Mouse (Mus musculus) cerebellum, adult 18-20 months (tissue): ENCODE results near the gene Lce1e.

Source experiments
- DNase-seq, 2 experiments: peaks; one replicate each; pipeline ENCODE4 v3.0.0; 2021

Lce1e gene

DNA sequence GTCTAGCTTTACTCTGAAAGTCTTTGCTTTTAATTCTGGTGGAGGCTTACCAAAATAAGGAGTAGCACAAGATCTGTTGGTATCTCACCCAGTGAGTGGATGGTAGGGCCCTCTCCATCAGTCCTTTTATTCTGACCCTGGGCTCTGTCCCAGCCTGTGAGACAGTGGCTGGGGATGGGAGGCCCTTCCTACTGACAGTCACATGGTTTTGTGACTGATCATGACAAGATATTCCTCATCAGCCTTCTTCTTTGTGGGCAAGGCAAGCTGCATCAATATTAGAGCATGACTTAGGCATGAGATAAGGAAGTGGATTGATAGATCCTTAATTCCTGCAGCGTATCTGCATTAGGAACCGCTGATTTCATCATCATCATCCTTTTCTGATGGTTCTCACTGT lies at the start of gene Lce1e:
Gene Lce1e, minus strand, starts transcription at position 101 of the 400 bp plus-strand sequence.
- DNase-seq = no peak

DNA sequence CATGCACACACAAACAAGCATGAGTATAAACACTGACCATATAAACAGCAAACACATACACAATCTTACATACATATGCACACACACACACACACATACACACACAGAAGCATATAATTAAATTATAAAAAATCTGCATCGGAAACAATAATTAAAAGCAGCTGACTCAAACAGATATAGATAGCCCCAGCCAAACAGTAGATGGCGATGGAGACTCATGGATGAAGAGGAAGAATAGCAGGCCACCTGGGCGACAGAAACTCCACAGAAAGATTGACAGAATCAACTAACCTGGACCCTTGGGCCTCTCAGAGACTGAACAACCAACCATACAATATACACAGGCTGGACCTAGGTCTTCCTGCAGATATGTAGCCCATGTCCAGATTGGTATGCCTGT lies 44.3 kb upstream of the Lce1e start:
- no peak for DNase-seq

DNA sequence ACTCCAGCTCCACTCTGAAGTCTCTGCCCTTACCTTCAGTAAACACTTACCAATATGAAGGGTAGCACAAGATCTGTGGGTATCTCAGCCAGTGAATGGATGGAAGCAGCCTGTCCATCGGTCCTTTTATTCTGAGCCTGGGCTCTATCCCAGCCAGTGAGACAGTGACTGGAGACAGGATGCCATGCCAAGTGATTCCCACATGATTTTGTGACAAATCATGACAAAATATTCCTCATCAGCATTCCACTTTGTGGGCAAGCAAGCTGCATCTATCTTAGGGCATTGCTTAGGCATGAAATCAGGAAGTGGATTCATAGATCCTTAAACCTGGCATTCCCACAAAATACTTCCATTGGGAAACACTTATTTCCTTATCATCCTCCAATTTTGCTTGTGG lies 43.4 kb upstream of the Lce1e start, which contains the start of gene Lce1g:
Gene Lce1g, minus strand, starts transcription at position 101 of the 400 bp plus-strand sequence.
- no peak for DNase-seq

DNA sequence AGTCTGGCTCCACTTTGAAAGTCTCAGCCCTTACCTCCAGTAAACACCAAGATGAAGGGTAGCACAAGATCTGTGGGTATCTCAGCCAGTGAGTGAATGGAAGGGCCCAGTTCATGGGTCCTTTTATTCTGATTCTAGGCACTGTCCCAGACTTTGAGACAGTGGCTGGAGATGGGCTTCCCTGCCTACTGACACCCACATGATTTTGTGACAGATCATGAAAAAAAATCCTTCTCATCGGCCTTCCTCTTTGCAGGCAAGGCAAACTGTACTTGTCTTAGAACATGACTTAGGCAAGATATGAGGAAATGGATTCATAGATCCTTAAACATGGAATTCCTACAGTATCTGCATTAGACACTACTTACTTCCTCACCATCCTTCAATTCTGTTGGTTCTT lies 30.1 kb upstream of the Lce1e start, which contains the start of gene Gm38119:
Gene Gm38119, minus strand, starts transcription at position 101 of the 400 bp plus-strand sequence.
- no peak for DNase-seq

DNA sequence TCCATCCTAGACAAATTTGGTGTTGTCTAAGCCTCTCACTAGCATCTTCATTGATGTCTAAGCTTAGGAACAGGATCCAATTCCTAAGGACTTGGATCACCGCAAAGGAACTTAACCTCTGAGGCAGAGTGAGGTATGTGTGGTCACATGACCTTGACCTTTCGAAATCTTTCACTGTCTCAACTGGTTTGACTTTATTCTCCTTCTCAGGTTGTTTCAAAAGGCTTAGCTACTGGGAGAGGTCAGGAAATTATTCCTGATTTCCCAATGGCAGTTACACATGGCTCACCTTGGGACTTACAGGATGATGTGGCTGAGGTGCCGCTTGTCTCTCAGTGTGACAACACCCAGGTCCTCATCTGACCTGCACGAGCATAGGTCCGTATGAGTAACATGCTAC lies 13.8 kb upstream of the Lce1e start:
- DNase-seq = no peak

DNA sequence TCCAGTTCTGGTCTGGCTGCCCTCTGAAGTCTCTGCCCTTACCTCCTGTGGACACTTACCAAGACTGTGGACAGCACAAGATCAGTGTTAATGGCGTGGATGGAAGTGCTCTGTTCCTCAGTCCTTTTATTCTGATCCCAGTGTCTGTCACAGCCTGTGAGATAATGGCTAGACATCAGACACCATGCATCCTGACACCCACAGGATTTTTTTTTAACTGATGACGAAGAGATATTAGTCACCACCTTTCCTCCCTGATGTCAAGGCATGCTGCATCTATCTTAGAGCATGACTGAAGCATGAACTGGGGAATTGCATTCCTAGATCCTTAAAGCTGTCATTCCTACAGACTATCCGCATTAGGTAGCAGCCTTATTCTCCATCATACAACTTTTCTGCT lies 11.4 kb upstream of the Lce1e start, which contains the start of gene Lce1f:
Gene Lce1f, minus strand, starts transcription at position 101 of the 400 bp plus-strand sequence.
- DNase-seq = no peak

DNA sequence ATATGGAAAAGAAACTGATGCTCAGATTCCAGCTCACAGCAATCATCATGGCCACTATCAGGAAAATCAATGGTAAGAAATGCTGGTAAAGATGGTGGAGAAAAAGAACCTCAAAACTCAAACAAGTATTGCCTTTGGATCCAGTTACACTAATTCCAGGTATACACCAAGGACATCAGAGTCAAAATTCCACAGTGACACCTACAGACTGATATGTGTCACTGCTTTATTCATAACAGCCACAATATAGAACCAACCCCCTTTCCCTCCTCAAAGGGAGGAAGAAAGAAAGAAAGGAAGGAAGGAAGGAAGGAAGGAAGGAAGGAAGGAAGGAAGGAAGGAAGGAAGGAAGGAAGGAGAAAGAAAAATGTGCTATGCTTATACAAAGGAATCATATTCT lies 6.2 kb upstream of the Lce1e start:
- DNase-seq = no peak

DNA sequence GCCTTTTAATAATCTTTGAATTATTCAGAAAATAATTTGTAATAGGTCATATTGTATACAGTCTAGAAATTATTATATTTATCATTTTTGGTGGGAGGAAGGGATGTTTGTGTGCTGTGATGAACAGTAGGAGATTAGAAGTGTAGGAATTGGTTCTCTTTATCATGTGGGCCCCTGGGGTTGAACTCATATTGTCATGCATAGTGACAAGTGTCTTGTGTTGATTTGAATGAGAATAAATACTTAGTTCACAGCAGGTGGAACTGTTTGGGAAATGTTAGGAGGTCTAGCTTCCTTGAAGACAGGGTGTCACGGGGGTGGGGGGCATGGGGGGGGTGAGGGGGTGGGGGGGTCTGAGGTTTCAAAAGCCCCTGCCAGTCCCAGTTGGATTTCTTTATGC lies 14.3 kb downstream of the Lce1e start:
- no peak for DNase-seq

DNA sequence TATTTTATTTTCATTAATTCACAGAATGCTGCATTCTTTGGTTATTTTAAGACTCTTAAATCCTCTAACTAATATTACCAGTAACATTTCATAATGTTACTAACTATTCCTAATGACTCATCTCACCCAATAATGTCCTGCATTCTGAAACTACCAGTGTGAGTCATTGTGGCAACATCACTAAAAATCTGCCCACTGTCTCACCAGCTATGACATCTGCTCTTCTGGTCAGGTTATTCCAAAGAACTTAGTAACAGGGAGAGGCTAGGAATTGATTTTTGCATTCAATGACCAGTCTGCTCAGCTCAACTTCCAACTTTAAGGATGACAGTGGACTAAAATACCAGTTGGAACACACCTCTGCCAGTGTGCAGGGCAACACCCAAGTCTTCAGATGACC lies 17.2 kb downstream of the Lce1e start:
- no peak for DNase-seq

DNA sequence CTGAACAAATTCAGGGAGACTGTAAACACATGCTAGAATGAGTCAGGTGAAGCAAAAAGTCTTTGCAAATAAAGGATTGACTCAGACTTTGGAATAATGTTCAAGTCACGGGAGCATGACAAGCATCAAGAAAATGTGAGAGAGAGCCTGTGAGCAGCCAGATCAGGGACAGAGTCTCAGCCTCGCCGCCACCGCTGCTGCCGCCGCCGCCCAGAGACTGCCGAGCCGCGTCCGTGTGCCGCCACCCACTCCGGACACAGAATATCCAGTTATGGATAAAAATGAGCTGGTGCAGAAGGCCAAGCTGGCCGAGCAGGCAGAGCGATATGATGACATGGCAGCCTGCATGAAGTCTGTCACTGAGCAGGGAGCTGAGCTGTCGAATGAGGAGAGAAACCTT lies 19.7 kb downstream of the Lce1e start:
- DNase-seq = peak; percentile 23 to 38

DNA sequence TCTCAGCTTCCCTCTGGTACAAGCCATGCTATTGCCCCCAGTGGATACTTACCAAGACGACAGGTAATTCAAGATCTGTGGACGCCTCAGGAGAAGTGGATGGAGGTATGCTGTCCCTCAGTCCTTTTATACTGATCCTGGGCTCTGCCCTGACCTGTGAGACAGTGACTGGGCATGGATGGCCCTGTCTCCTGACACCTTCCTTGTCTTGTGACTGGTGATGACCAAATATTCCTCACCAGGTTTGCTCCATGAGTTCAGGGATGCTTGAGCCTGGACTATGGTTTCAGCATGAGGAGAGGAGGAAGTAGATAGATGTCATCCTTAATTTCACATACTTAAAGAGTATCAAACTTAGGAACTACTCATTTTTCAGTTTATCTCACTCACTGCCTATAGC lies 21.8 kb downstream of the Lce1e start, which contains the start of gene Lce1d:
Gene Lce1d, minus strand, starts transcription at position 101 of the 400 bp plus-strand sequence.
- no peak for DNase-seq

DNA sequence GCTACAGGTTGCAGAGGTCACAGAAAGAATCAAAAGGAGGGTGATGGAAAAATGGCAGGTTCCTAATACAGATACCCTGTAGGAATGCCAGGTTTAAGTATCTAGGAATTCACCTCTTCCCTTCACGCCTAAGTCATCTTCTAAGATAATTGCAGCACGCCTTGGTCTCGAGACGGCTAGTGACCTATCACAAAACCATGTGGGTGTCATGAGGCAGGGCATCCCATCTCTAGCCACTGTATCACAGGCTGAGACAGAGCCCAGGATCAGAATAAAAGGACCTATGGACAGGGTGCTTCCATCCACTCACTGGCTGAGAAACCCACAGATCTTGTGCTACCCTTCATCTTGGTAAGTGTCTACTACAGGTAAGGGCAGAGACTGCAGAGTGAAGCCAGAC lies 29.9 kb downstream of the Lce1e start, which contains the start of gene Lce1c:
Gene Lce1c, plus strand, starts transcription at position 301 of the 400 bp plus-strand sequence.
- DNase-seq = no peak

DNA sequence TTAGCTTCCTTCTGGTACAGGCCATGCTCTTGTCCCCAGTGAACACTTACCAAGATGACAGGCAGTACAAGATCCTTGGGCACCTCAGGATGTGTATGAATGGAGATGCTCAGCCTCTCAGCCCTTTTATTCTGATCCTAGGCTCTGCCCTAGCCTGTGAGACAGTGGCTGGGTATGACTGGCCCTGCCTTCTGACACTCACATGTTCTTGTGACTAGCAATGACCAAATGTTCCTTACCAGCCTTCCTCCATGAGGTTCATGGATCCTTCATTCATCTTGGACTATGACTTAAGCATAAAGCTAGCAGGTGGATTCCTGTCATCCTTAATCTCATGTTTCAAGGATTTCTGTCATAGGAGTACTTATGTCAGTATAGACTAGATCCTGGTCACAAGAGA lies 38.7 kb downstream of the Lce1e start, which contains the start of gene Lce1a2:
Gene Lce1a2, minus strand, starts transcription at position 101 of the 400 bp plus-strand sequence.
- DNase-seq = no peak
